Mouse (Mus musculus): Measurements from ENCODE around the gene Rit1. TPM values are rescaled to one million over a fixed set of nuclear protein-coding genes. Genes with fewer than 3 reads are reported as not detected.

The Rit1 gene
- total and polyA plus RNA-seq, 3 experiments, result 18.4 to 28.7 (median 23.7) TPM

- Histone ChIP-seq H3K9me3 (replicated peaks; ENCODE audit: low read length) (no peaks in the 10 kb centered on the region), H3K9ac (ENCODE audit: insufficient read depth, low read depth) (no peak overlapping the region), H3K27ac (ENCODE audit: insufficient read depth, low read depth) (no peak overlapping the region), H3K4me3 (replicated peaks in 1 of 3; ENCODE audit: low read depth in 2 of 3, low read length in 2 of 3, poor library complexity in 1 of 3) (peak overlapping the region in 1 of 3 experiments; percentile 18), H3K27me3 (replicated peaks) (no peaks in the 10 kb centered on the region), H3K36me3 (replicated peaks in 1 of 2; ENCODE audit: control insufficient read depth in 1 of 2, insufficient read depth in 1 of 2, low read length in 1 of 2) (peaks cover 1 to 42% of the 10 kb centered on the region in 2 experiments), H3K4me2 (ENCODE audit: insufficient read depth, low read depth, poor library complexity, severe bottlenecking) (peak overlapping the region; percentile 51), H3K79me2 (replicated peaks; ENCODE audit: control insufficient read depth, extremely low read depth, insufficient read depth, poor library complexity, severe bottlenecking) (no peaks in the 10 kb centered on the region), H3K4me1 (ENCODE audit: control insufficient read depth in 1 of 2, insufficient read depth in 2 of 2) (peaks cover 11 to 22% of the 10 kb centered on the region in 2 experiments)
- dilution Hi-C loops (cut with MboI; ENCODE audit: extremely low pct_ligation_motif_present, extremely low pct_unique_long_range_greater_than_20kb, low sequenced_read_pairs) (no loop called here), in situ Hi-C loops (cut with MboI; ENCODE audit: low pct_ligation_motif_present, low pct_unique_long_range_greater_than_20kb, low sequenced_read_pairs) (loop anchor here (5.0 to 10.0 kb wide), 3 partner anchors 37 to 199 kb away; partner anchors contain the start of genes Khdc4, Lamtor2, Rit1 and Ubqln4)
- peak; percentile 66 for DNase-seq (ENCODE audit: extremely low read depth)
- no peak for TF ChIP-seq ZKSCAN1 (IDR thresholded peaks at IDR 0.05; ENCODE audit: borderline replicate concordance, low read depth, low read length)
- peak; percentile 79 for TF ChIP-seq RAD21 (IDR thresholded peaks at IDR 0.05; ENCODE audit: low read depth, low read length)
- no peak for TF ChIP-seq CHD2 (IDR thresholded peaks at IDR 0.05; ENCODE audit: low read length)
- no peak for TF ChIP-seq JUND (conservative IDR thresholded peaks at IDR 0.05; ENCODE audit: low read depth, low read length)
- TF ChIP-seq CTCF (conservative IDR thresholded peaks at IDR 0.05 in 1 of 2, IDR thresholded peaks at IDR 0.05 in 1 of 2; ENCODE audit: low read depth in 2 of 2, low read length in 2 of 2), result peak in 1 of 2 experiments; percentile 81; a peak in 2 of 4 replicates
- peak; percentile 73 for TF ChIP-seq SMC3 (IDR thresholded peaks at IDR 0.05; ENCODE audit: low read depth, low read length)
- TF ChIP-seq IRF4 (IDR thresholded peaks at IDR 0.05; ENCODE audit: low read depth, low read length), result peak; percentile 21; the same call in 1 of the 2 replicates
- no peak for TF ChIP-seq E2F4 (IDR thresholded peaks at IDR 0.05; ENCODE audit: insufficient replicate concordance, low read depth, low read length)
- TF ChIP-seq BHLHE40 (IDR thresholded peaks at IDR 0.05; ENCODE audit: low read depth, low read length), result no peak
- TF ChIP-seq USF1 (IDR thresholded peaks at IDR 0.05; ENCODE audit: low read depth, low read length), result peak; percentile 59
- no peak for TF ChIP-seq RCOR1 (conservative IDR thresholded peaks at IDR 0.05; ENCODE audit: low read depth, low read length)
- TF ChIP-seq POLR2A (IDR thresholded peaks at IDR 0.05; ENCODE audit: low read depth, low read length), result 0 out of 2 replicates have a peak, but pooled peaks have one; percentile 24
- no peak for TF ChIP-seq EP300 (IDR thresholded peaks at IDR 0.05; ENCODE audit: low read length)
- no peak for TF ChIP-seq TBP (conservative IDR thresholded peaks at IDR 0.05; ENCODE audit: low read depth, low read length)
- TF ChIP-seq MXI1 (IDR thresholded peaks at IDR 0.05; ENCODE audit: low read depth, low read length), result no peak
- no peak for TF ChIP-seq GABPA (IDR thresholded peaks at IDR 0.05; ENCODE audit: insufficient replicate concordance, low read depth, low read length)
- 0 out of 2 replicates have a peak, but pooled peaks have one; percentile 11 for TF ChIP-seq TCF12 (IDR thresholded peaks at IDR 0.05; ENCODE audit: low read depth, low read length)
- TF ChIP-seq ZC3H11A (IDR thresholded peaks at IDR 0.05; ENCODE audit: low read depth, low read length), result no peak
- no peak for TF ChIP-seq ZNF384 (IDR thresholded peaks at IDR 0.05; ENCODE audit: low read depth, low read length)
- no peak for TF ChIP-seq NELFE (IDR thresholded peaks at IDR 0.05; ENCODE audit: low read depth, low read length)
- no peak; the same call in 1 of the 2 replicates for TF ChIP-seq MAX (IDR thresholded peaks at IDR 0.05; ENCODE audit: low read length)
- no peak for TF ChIP-seq HCFC1 (IDR thresholded peaks at IDR 0.05; ENCODE audit: low read depth, low read length)
- TF ChIP-seq KAT2A (IDR thresholded peaks at IDR 0.05; ENCODE audit: insufficient replicate concordance, low read length), result no peak
- no peak for TF ChIP-seq ETS1 (conservative IDR thresholded peaks at IDR 0.05; ENCODE audit: low read depth, low read length)
- no peak for TF ChIP-seq JUN (IDR thresholded peaks at IDR 0.05; ENCODE audit: insufficient read depth, low read depth, low read length)
- TF ChIP-seq UBTF (IDR thresholded peaks at IDR 0.05; ENCODE audit: low read depth, low read length), result no peak
- TF ChIP-seq ELF1 (IDR thresholded peaks at IDR 0.05; ENCODE audit: low read depth, low read length), result no peak
- TF ChIP-seq POLR2AphosphoS2 (IDR thresholded peaks at IDR 0.05; ENCODE audit: low read depth, low read length), result no peak
- no peak for TF ChIP-seq CHD1 (IDR thresholded peaks at IDR 0.05; ENCODE audit: low read depth, low read length)
- no peak for TF ChIP-seq MAFK (IDR thresholded peaks at IDR 0.05; ENCODE audit: insufficient replicate concordance, low read length)
- TF ChIP-seq PAX5 (IDR thresholded peaks at IDR 0.05; ENCODE audit: low read length), result no peak
- TF ChIP-seq NRF1 (IDR thresholded peaks at IDR 0.05; ENCODE audit: low read depth, low read length), result 0 out of 2 replicates have a peak, but pooled peaks have one; percentile 9
- TF ChIP-seq MEF2A (IDR thresholded peaks at IDR 0.05; ENCODE audit: borderline replicate concordance, low read depth, low read length), result no peak
- no peak for TF ChIP-seq ZMIZ1 (IDR thresholded peaks at IDR 0.05; ENCODE audit: low read depth, low read length)
- peak; percentile 88; the same call in 1 of the 2 replicates for TF ChIP-seq MYC (IDR thresholded peaks at IDR 0.05; ENCODE audit: low read depth, low read length)
- TF ChIP-seq USF2 (conservative IDR thresholded peaks at IDR 0.05; ENCODE audit: low read depth, low read length), result no peak
- TF ChIP-seq SIN3A (IDR thresholded peaks at IDR 0.05; ENCODE audit: low read length), result peak; percentile 60; the same call in 1 of the 2 replicates
- TF ChIP-seq MAZ (IDR thresholded peaks at IDR 0.05; ENCODE audit: low read depth, low read length), result 0 out of 2 replicates have a peak, but pooled peaks have one; percentile 45
Measured at GRCm38 (mm10) chr3:88754283-88754682, 37.6 kb downstream of the Rit1 start.

All from CH12.LX (cell line).